Mouse (Mus musculus): Measurements from ENCODE around the gene Slc2a1. TPM values are rescaled to one million over a fixed set of nuclear protein-coding genes. Genes with fewer than 3 reads are reported as not detected.

Slc2a1 gene
- polyA plus RNA-seq, 1 experiment: 49.0 TPM

GRCm38 (mm10) chr4:119157186-119157585, 48.7 kb downstream of the Slc2a1 start:
- TF ChIP-seq MYOD1 (IDR thresholded peaks at IDR 0.05; ENCODE audit: control insufficient read depth, insufficient read length, low read depth) (no peak), MAX (IDR thresholded peaks at IDR 0.05) (no peak), CTCF (IDR thresholded peaks at IDR 0.05; ENCODE audit: control insufficient read depth, insufficient read depth, insufficient read length) (peak; percentile 11)
- H3ac ChIP-seq (ENCODE audit: control insufficient read depth, insufficient read length, low read depth): no peak overlapping the region
- no peak overlapping the region for H3K4me3 ChIP-seq (ENCODE audit: insufficient read depth, poor library complexity, severe bottlenecking)

GRCm38 (mm10) chr4:119157891-119158290, 49.4 kb downstream of the Slc2a1 start:
- no peak for TF ChIP-seq CTCF (IDR thresholded peaks at IDR 0.05; ENCODE audit: control insufficient read depth, insufficient read depth, insufficient read length)
- no peak for TF ChIP-seq FOSL1 (IDR thresholded peaks at IDR 0.05; ENCODE audit: insufficient read depth, low read length, poor library complexity, severe bottlenecking)
- no peak for TF ChIP-seq USF1 (IDR thresholded peaks at IDR 0.05; ENCODE audit: low read depth)
- no peak for TF ChIP-seq MYOG (IDR thresholded peaks at IDR 0.05; ENCODE audit: control insufficient read depth, extremely low read depth, insufficient read length)
- no peak for TF ChIP-seq MYOD1 (IDR thresholded peaks at IDR 0.05; ENCODE audit: control insufficient read depth, insufficient read length, low read depth)
- TF ChIP-seq MAX (IDR thresholded peaks at IDR 0.05): no peak
- TF ChIP-seq CEBPB (IDR thresholded peaks at IDR 0.05; ENCODE audit: low read depth): no peak
- Histone ChIP-seq H3ac (ENCODE audit: control insufficient read depth, insufficient read length, low read depth) (no peak overlapping the region), H3K36me3 (ENCODE audit: control insufficient read depth, insufficient read depth) (no peaks in the 10 kb centered on the region), H3K79me2 (ENCODE audit: control insufficient read depth, insufficient read depth) (no peaks in the 10 kb centered on the region), H3K27me3 (ENCODE audit: control insufficient read depth, insufficient read depth, insufficient read length) (no peaks in the 10 kb centered on the region), H3K79me3 (ENCODE audit: low read depth) (no peaks in the 10 kb centered on the region), H3K4me3 (ENCODE audit: insufficient read depth, poor library complexity, severe bottlenecking) (no peak overlapping the region)

More at GRCm38 (mm10) chr4:119157186-119157585, 48.7 kb downstream of the Slc2a1 start:
- Histone ChIP-seq H3K27me3 (ENCODE audit: control insufficient read depth, insufficient read depth, insufficient read length) (no peaks in the 10 kb centered on the region), H3K79me3 (ENCODE audit: low read depth) (no peaks in the 10 kb centered on the region), H3K36me3 (ENCODE audit: control insufficient read depth, insufficient read depth) (no peaks in the 10 kb centered on the region), H3K79me2 (ENCODE audit: control insufficient read depth, insufficient read depth) (no peaks in the 10 kb centered on the region)

GRCm38 (mm10) chr4:119161358-119161757, 52.8 kb downstream of the Slc2a1 start:
- no peak overlapping the region for H3ac ChIP-seq (ENCODE audit: control insufficient read depth, insufficient read length, low read depth)
- TF ChIP-seq CEBPB (IDR thresholded peaks at IDR 0.05; ENCODE audit: low read depth): no peak
- TF ChIP-seq CTCF (IDR thresholded peaks at IDR 0.05; ENCODE audit: control insufficient read depth, insufficient read depth, insufficient read length): no peak
- no peak for TF ChIP-seq MAX (IDR thresholded peaks at IDR 0.05)
- TF ChIP-seq USF1 (IDR thresholded peaks at IDR 0.05; ENCODE audit: low read depth): no peak
- no peak for TF ChIP-seq FOSL1 (IDR thresholded peaks at IDR 0.05; ENCODE audit: insufficient read depth, low read length, poor library complexity, severe bottlenecking)
- no peak for TF ChIP-seq MYOG (IDR thresholded peaks at IDR 0.05; ENCODE audit: control insufficient read depth, extremely low read depth, insufficient read length)
- TF ChIP-seq MYOD1 (IDR thresholded peaks at IDR 0.05; ENCODE audit: control insufficient read depth, insufficient read length, low read depth): no peak
- H3K4me3 ChIP-seq (ENCODE audit: insufficient read depth, poor library complexity, severe bottlenecking): no peak overlapping the region
- no peaks in the 10 kb centered on the region for H3K79me3 ChIP-seq (ENCODE audit: low read depth)
- H3K36me3 ChIP-seq (ENCODE audit: control insufficient read depth, insufficient read depth): no peaks in the 10 kb centered on the region
- no peaks in the 10 kb centered on the region for H3K27me3 ChIP-seq (ENCODE audit: control insufficient read depth, insufficient read depth, insufficient read length)
- no peaks in the 10 kb centered on the region for H3K79me2 ChIP-seq (ENCODE audit: control insufficient read depth, insufficient read depth)

- Histone ChIP-seq H3ac (ENCODE audit: control insufficient read depth, insufficient read length, low read depth) (no peak overlapping the region), H3K79me3 (ENCODE audit: low read depth) (no peaks in the 10 kb centered on the region), H3K4me3 (ENCODE audit: insufficient read depth, poor library complexity, severe bottlenecking) (no peak overlapping the region), H3K27me3 (ENCODE audit: control insufficient read depth, insufficient read depth, insufficient read length) (no peaks in the 10 kb centered on the region), H3K36me3 (ENCODE audit: control insufficient read depth, insufficient read depth) (no peaks in the 10 kb centered on the region), H3K79me2 (ENCODE audit: control insufficient read depth, insufficient read depth) (no peaks in the 10 kb centered on the region)
- no peak for TF ChIP-seq USF1 (IDR thresholded peaks at IDR 0.05; ENCODE audit: low read depth)
- no peak for TF ChIP-seq MAX (IDR thresholded peaks at IDR 0.05)
- TF ChIP-seq CTCF (IDR thresholded peaks at IDR 0.05; ENCODE audit: control insufficient read depth, insufficient read depth, insufficient read length): no peak
- no peak for TF ChIP-seq CEBPB (IDR thresholded peaks at IDR 0.05; ENCODE audit: low read depth)
- TF ChIP-seq MYOG (IDR thresholded peaks at IDR 0.05; ENCODE audit: control insufficient read depth, extremely low read depth, insufficient read length): no peak
- TF ChIP-seq MYOD1 (IDR thresholded peaks at IDR 0.05; ENCODE audit: control insufficient read depth, insufficient read length, low read depth): no peak
- TF ChIP-seq FOSL1 (IDR thresholded peaks at IDR 0.05; ENCODE audit: insufficient read depth, low read length, poor library complexity, severe bottlenecking): no peak
Measured at GRCm38 (mm10) chr4:119162990-119163389, 54.5 kb downstream of the Slc2a1 start.

GRCm38 (mm10) chr4:119165916-119166315, 57.4 kb downstream of the Slc2a1 start:
- no peaks in the 10 kb centered on the region for H3K79me3 ChIP-seq (ENCODE audit: low read depth)
- no peaks in the 10 kb centered on the region for H3K27me3 ChIP-seq (ENCODE audit: control insufficient read depth, insufficient read depth, insufficient read length)
- H3ac ChIP-seq (ENCODE audit: control insufficient read depth, insufficient read length, low read depth): no peak overlapping the region
- H3K36me3 ChIP-seq (ENCODE audit: control insufficient read depth, insufficient read depth): no peaks in the 10 kb centered on the region
- TF ChIP-seq CTCF (IDR thresholded peaks at IDR 0.05; ENCODE audit: control insufficient read depth, insufficient read depth, insufficient read length) (no peak), FOSL1 (IDR thresholded peaks at IDR 0.05; ENCODE audit: insufficient read depth, low read length, poor library complexity, severe bottlenecking) (no peak), MYOG (IDR thresholded peaks at IDR 0.05; ENCODE audit: control insufficient read depth, extremely low read depth, insufficient read length) (no peak), MYOD1 (IDR thresholded peaks at IDR 0.05; ENCODE audit: control insufficient read depth, insufficient read length, low read depth) (no peak), CEBPB (IDR thresholded peaks at IDR 0.05; ENCODE audit: low read depth) (no peak), USF1 (IDR thresholded peaks at IDR 0.05; ENCODE audit: low read depth) (no peak), MAX (IDR thresholded peaks at IDR 0.05) (no peak)
- no peak overlapping the region for H3K4me3 ChIP-seq (ENCODE audit: insufficient read depth, poor library complexity, severe bottlenecking)
- no peaks in the 10 kb centered on the region for H3K79me2 ChIP-seq (ENCODE audit: control insufficient read depth, insufficient read depth)

GRCm38 (mm10) chr4:119167068-119167467, 58.6 kb downstream of the Slc2a1 start:
- H3K36me3 ChIP-seq (ENCODE audit: control insufficient read depth, insufficient read depth): no peaks in the 10 kb centered on the region
- no peak overlapping the region for H3ac ChIP-seq (ENCODE audit: control insufficient read depth, insufficient read length, low read depth)
- no peaks in the 10 kb centered on the region for H3K27me3 ChIP-seq (ENCODE audit: control insufficient read depth, insufficient read depth, insufficient read length)
- H3K79me3 ChIP-seq (ENCODE audit: low read depth): no peaks in the 10 kb centered on the region
- H3K79me2 ChIP-seq (ENCODE audit: control insufficient read depth, insufficient read depth): no peaks in the 10 kb centered on the region
- H3K4me3 ChIP-seq (ENCODE audit: insufficient read depth, poor library complexity, severe bottlenecking): no peak overlapping the region
- TF ChIP-seq FOSL1 (IDR thresholded peaks at IDR 0.05; ENCODE audit: insufficient read depth, low read length, poor library complexity, severe bottlenecking) (no peak), MAX (IDR thresholded peaks at IDR 0.05) (no peak), CEBPB (IDR thresholded peaks at IDR 0.05; ENCODE audit: low read depth) (no peak), MYOG (IDR thresholded peaks at IDR 0.05; ENCODE audit: control insufficient read depth, extremely low read depth, insufficient read length) (no peak), CTCF (IDR thresholded peaks at IDR 0.05; ENCODE audit: control insufficient read depth, insufficient read depth, insufficient read length) (no peak), USF1 (IDR thresholded peaks at IDR 0.05; ENCODE audit: low read depth) (no peak), MYOD1 (IDR thresholded peaks at IDR 0.05; ENCODE audit: control insufficient read depth, insufficient read length, low read depth) (no peak)

All from C2C12 (cell line).